Mouse (Mus musculus): ENCODE measurements around the gene Cfap126. TPM values are rescaled to one million over a fixed set of nuclear protein-coding genes. Genes with fewer than 3 reads are reported as not detected.
A peak's percentile ranks its signal among the peaks of the same experiment; 100 is the strongest.

Gene Cfap126
- total and polyA plus RNA-seq, 2 experiments from 2014 or later, result 1.5 to 8.1 TPM

GRCm38 (mm10) chr1:171096110-171096964 lies 17.4 kb upstream of the Cfap126 start:
- Histone ChIP-seq H3K4me2 (ENCODE audit: low read depth, low read length, poor library complexity, severe bottlenecking) (0 out of 2 replicates have a peak overlapping the region, but pooled peaks have one; percentile 12), H3K4me1 (ENCODE audit: insufficient read depth, low read length) (no peaks in the 10 kb centered on the region), H3K27ac (ENCODE audit: low read depth, low read length) (no peak overlapping the region), H3K9ac (replicated peaks; ENCODE audit: low read length, poor library complexity, severe bottlenecking) (no peak overlapping the region), H3K36me3 (ENCODE audit: insufficient read depth, low read length) (no peaks in the 10 kb centered on the region), H3K9me3 (ENCODE audit: low read length) (no peaks in the 10 kb centered on the region), H3K4me3 (ENCODE audit: low read depth, low read length) (no peak overlapping the region), H3K27me3 (ENCODE audit: insufficient read depth, low read length) (no peaks in the 10 kb centered on the region)
- 24% methylated on average over 10 of the region's 10 CpGs for WGBS
- ATAC-seq (ENCODE audit: low FRiP score), result no peak
- no peak for TF ChIP-seq CTCF (IDR thresholded peaks at IDR 0.05)
- DNase-seq (ENCODE audit: low spot score), result no peak

GRCm38 (mm10) chr1:171097136-171097535 lies 16.6 kb upstream of the Cfap126 start:
- no peak for TF ChIP-seq CTCF (IDR thresholded peaks at IDR 0.05)
- Histone ChIP-seq H3K36me3 (ENCODE audit: insufficient read depth, low read length) (no peaks in the 10 kb centered on the region), H3K9me3 (ENCODE audit: low read length) (no peaks in the 10 kb centered on the region), H3K27ac (ENCODE audit: low read depth, low read length) (no peak overlapping the region), H3K9ac (replicated peaks; ENCODE audit: low read length, poor library complexity, severe bottlenecking) (no peak overlapping the region), H3K4me2 (ENCODE audit: low read depth, low read length, poor library complexity, severe bottlenecking) (no peak overlapping the region), H3K4me3 (ENCODE audit: low read depth, low read length) (no peak overlapping the region), H3K4me1 (ENCODE audit: insufficient read depth, low read length) (no peaks in the 10 kb centered on the region), H3K27me3 (ENCODE audit: insufficient read depth, low read length) (no peaks in the 10 kb centered on the region)
- DNase-seq (ENCODE audit: low spot score) (no peak), ATAC-seq (ENCODE audit: low FRiP score) (no peak)

- H3K27me3 ChIP-seq (ENCODE audit: insufficient read depth, low read length), result no peaks in the 10 kb centered on the region
- H3K36me3 ChIP-seq (ENCODE audit: insufficient read depth, low read length), result no peaks in the 10 kb centered on the region
- H3K9ac ChIP-seq (replicated peaks; ENCODE audit: low read length, poor library complexity, severe bottlenecking), result no peak overlapping the region
- H3K9me3 ChIP-seq (ENCODE audit: low read length), result no peaks in the 10 kb centered on the region
- no peak for DNase-seq (ENCODE audit: low spot score)
- H3K4me1 ChIP-seq (ENCODE audit: insufficient read depth, low read length), result no peaks in the 10 kb centered on the region
- 41% methylated on average over 2 of the region's 2 CpGs for WGBS
- no peak for ATAC-seq (ENCODE audit: low FRiP score)
- H3K27ac ChIP-seq (ENCODE audit: low read depth, low read length), result no peak overlapping the region
- H3K4me3 ChIP-seq (ENCODE audit: low read depth, low read length), result no peak overlapping the region
- no peak for TF ChIP-seq CTCF (IDR thresholded peaks at IDR 0.05)
- no peak overlapping the region for H3K4me2 ChIP-seq (ENCODE audit: low read depth, low read length, poor library complexity, severe bottlenecking)
These were observed 16.1 kb upstream of the Cfap126 start for GRCm38 (mm10) chr1:171097612-171098011.

- no peak overlapping the region for H3K9ac ChIP-seq (replicated peaks; ENCODE audit: low read length, poor library complexity, severe bottlenecking)
- ATAC-seq (ENCODE audit: low FRiP score) (no peak), DNase-seq (ENCODE audit: low spot score) (no peak)
- WGBS, result 61% methylated on average over 2 of the region's 2 CpGs
- no peaks in the 10 kb centered on the region for H3K27me3 ChIP-seq (ENCODE audit: insufficient read depth, low read length)
- no peaks in the 10 kb centered on the region for H3K9me3 ChIP-seq (ENCODE audit: low read length)
- no peaks in the 10 kb centered on the region for H3K4me1 ChIP-seq (ENCODE audit: insufficient read depth, low read length)
- peak overlapping the region; percentile 63; the same call in 1 of the 2 replicates for H3K4me3 ChIP-seq (ENCODE audit: low read depth, low read length)
- H3K36me3 ChIP-seq (ENCODE audit: insufficient read depth, low read length), result no peaks in the 10 kb centered on the region
- no peak overlapping the region for H3K27ac ChIP-seq (ENCODE audit: low read depth, low read length)
- 0 out of 2 replicates have a peak overlapping the region, but pooled peaks have one; percentile 53 for H3K4me2 ChIP-seq (ENCODE audit: low read depth, low read length, poor library complexity, severe bottlenecking)
- no peak for TF ChIP-seq CTCF (IDR thresholded peaks at IDR 0.05)
These were observed 12.7 kb upstream of the Cfap126 start for GRCm38 (mm10) chr1:171101033-171101432.

GRCm38 (mm10) chr1:171101733-171102546 lies 11.8 kb upstream of the Cfap126 start:
- 1% methylated on average over 40 of the region's 40 CpGs for WGBS
- DNase-seq (ENCODE audit: low spot score) (peak; percentile 89), ATAC-seq (ENCODE audit: low FRiP score) (peak; percentile 90)
- Histone ChIP-seq H3K4me3 (ENCODE audit: low read depth, low read length) (peak overlapping the region; percentile 63), H3K9me3 (ENCODE audit: low read length) (no peaks in the 10 kb centered on the region), H3K4me2 (ENCODE audit: low read depth, low read length, poor library complexity, severe bottlenecking) (peak overlapping the region; percentile 53), H3K4me1 (ENCODE audit: insufficient read depth, low read length) (no peaks in the 10 kb centered on the region), H3K36me3 (ENCODE audit: insufficient read depth, low read length) (no peaks in the 10 kb centered on the region), H3K9ac (replicated peaks; ENCODE audit: low read length, poor library complexity, severe bottlenecking) (peak overlapping the region; percentile 82), H3K27me3 (ENCODE audit: insufficient read depth, low read length) (no peaks in the 10 kb centered on the region), H3K27ac (ENCODE audit: low read depth, low read length) (peak overlapping the region; percentile 91)
- TF ChIP-seq CTCF (IDR thresholded peaks at IDR 0.05), result peak; percentile 62
